Comparison of ENCODE assay signal across 20 mouse cellular contexts in genomic region chr8:115276281-115276680, GRCm38 (mm10).
DNase-seq lines count a peak whose midpoint lies in the region; ATAC-seq lines count a peak whose summit lies in the region.
"Had no signal": no experiment of that assay in that cellular context is flagged by ENCODE, and none has a peak within 500 bp of the region (broad histone marks: within the 10 kb centered on the region; RNA-seq: fewer than 3 reads in every experiment).

No protein-coding gene starts in this region.

- no peaks in the 10 kb centered on the region for H3K36me3 ChIP-seq in forebrain, embryonic 16.5 days (ENCODE audit: control insufficient read depth, insufficient read depth)
- H3K36me3 ChIP-seq: embryonic facial prominence, embryonic 10.5 days; heart, embryonic 10.5 days; midbrain, embryonic 15.5 days; neural tube, embryonic 12.5 days had no signal

- no peak overlapping the region for H3K27ac ChIP-seq in forebrain, embryonic 16.5 days (ENCODE audit: low read length)
- H3K27ac ChIP-seq: embryonic facial prominence, embryonic 10.5 days; heart, embryonic 10.5 days; hindbrain, embryonic 14.5 days; liver, embryonic 14.5 days; midbrain, embryonic 15.5 days; neural tube, embryonic 12.5 days had no signal

- H3K4me1 ChIP-seq in forebrain, embryonic 16.5 days (replicated peaks; ENCODE audit: control insufficient read depth, insufficient read depth, low read length), result no peaks in the 10 kb centered on the region
- H3K4me1 ChIP-seq: megakaryocyte, embryonic 14.5 days; midbrain, embryonic 15.5 days; neural tube, embryonic 12.5 days had no signal

- H3K27me3 ChIP-seq in forebrain, embryonic 16.5 days (replicated peaks; ENCODE audit: control insufficient read depth, insufficient read depth, low read length), result no peaks in the 10 kb centered on the region
- H3K27me3 ChIP-seq: megakaryocyte, embryonic 14.5 days; midbrain, embryonic 15.5 days; neural tube, embryonic 12.5 days had no signal

- H3K4me2 ChIP-seq in forebrain, embryonic 16.5 days (ENCODE audit: low read length), result no peak overlapping the region
- H3K4me2 ChIP-seq: hindbrain, embryonic 14.5 days; midbrain, embryonic 15.5 days; neural tube, embryonic 12.5 days had no signal

- no peak overlapping the region for H3K4me3 ChIP-seq in forebrain, embryonic 16.5 days (replicated peaks; ENCODE audit: low read length)
- H3K4me3 ChIP-seq: embryonic facial prominence, embryonic 10.5 days; erythroblast, embryonic 14.5 days; heart, embryonic 10.5 days; midbrain, embryonic 15.5 days; neural tube, embryonic 12.5 days had no signal

- H3K9me3 ChIP-seq in forebrain, embryonic 16.5 days (ENCODE audit: control insufficient read depth, low read length), result no peaks in the 10 kb centered on the region
- H3K9me3 ChIP-seq: embryonic facial prominence, embryonic 10.5 days; heart, embryonic 10.5 days; midbrain, embryonic 15.5 days; neural tube, embryonic 12.5 days had no signal

- no peak overlapping the region for H3K9ac ChIP-seq in forebrain, embryonic 16.5 days (replicated peaks; ENCODE audit: low read depth, low read length)
- H3K9ac ChIP-seq: hindbrain, embryonic 14.5 days; liver, embryonic 14.5 days; midbrain, embryonic 15.5 days; neural tube, embryonic 12.5 days had no signal

- peak; percentile 30 for DNase-seq in CD4-positive, CD25-positive, alpha-beta regulatory T cell, adult 2 months (ENCODE audit: low read depth, low spot score)
- peak; percentile 22 for DNase-seq in c-Kit-positive CD71-negative TER-119-negative erythroid progenitor cells, embryonic 14.5 days (ENCODE audit: low read depth)
- peak; percentile 21 for DNase-seq in lung, postnatal 25 days (ENCODE audit: low spot score)
- DNase-seq in natural killer cell, adult 2 months (ENCODE audit: low spot score in 2 of 2), result peak; percentile 4 to 26
- no peak for DNase-seq in left cerebral cortex, postnatal 14 days (ENCODE audit: low spot score in 2 of 2)
- DNase-seq in right cerebral cortex, postnatal 36 days (ENCODE audit: low spot score in 2 of 2), result no peak
- DNase-seq: cerebellum, postnatal 25 days; gastrocnemius, postnatal 10 days; heart, postnatal 14 days; thymus, postnatal 25 days had no signal

- 46% methylated on average over 2 of the region's 2 CpGs for WGBS in forebrain, embryonic 16.5 days

- intact Hi-C loops in left cerebral cortex, postnatal 14 days (cut with DNase I), result no loop called here

- ATAC-seq in forebrain, embryonic 16.5 days, result no peak
- ATAC-seq: intestine, postnatal 0 days; midbrain, embryonic 15.5 days had no signal

Comparison
In these comparisons a context has a peak if more than half of its experiments do, and no peak if none do; other contexts are left out.
1. DNase-seq: peak in CD4-positive, CD25-positive, alpha-beta regulatory T cell, adult 2 months (single experiment), c-Kit-positive CD71-negative TER-119-negative erythroid progenitor cells, embryonic 14.5 days (single experiment), lung, postnatal 25 days (single experiment) and natural killer cell, adult 2 months (2 of 2); none in left cerebral cortex, postnatal 14 days (0 of 2) and right cerebral cortex, postnatal 36 days (0 of 2).